8 mouse cellular contexts compared by ENCODE assay signal in genomic region chr7:128460131-128460864, GRCm38 (mm10). TPM values are rescaled to one million over a fixed set of nuclear protein-coding genes. Genes with fewer than 3 reads are reported as not detected.
DNase-seq lines count a peak whose midpoint lies in the region; ATAC-seq and TF ChIP-seq lines count a peak whose summit lies in the region.

No protein-coding gene starts in this region.

- peaks cover 44% of the 10 kb centered on the region for H3K4me1 ChIP-seq in G1E (ENCODE audit: insufficient read depth, low read depth, low read length)
- H3K4me1 ChIP-seq in bone marrow macrophage, adult 2 months (ENCODE audit: control insufficient read depth, insufficient read depth, low read length) = peaks cover 12% of the 10 kb centered on the region
- H3K4me1 ChIP-seq in forebrain, embryonic 12.5 days = peaks cover 27% of the 10 kb centered on the region
- peaks cover 18% of the 10 kb centered on the region for H3K4me1 ChIP-seq in hindbrain, embryonic 12.5 days

- peak overlapping the region; percentile 87 for H3K4me2 ChIP-seq in forebrain, embryonic 12.5 days
- H3K4me2 ChIP-seq in hindbrain, embryonic 12.5 days (replicated peaks) = peak overlapping the region; percentile 84

- peak overlapping the region; percentile 98 for H3K27ac ChIP-seq in bone marrow macrophage, adult 2 months (ENCODE audit: insufficient read depth, low read depth, low read length)
- peak overlapping the region; percentile 94 for H3K27ac ChIP-seq in forebrain, embryonic 12.5 days
- peak overlapping the region; percentile 95 for H3K27ac ChIP-seq in hindbrain, embryonic 12.5 days

- no peak for TF ChIP-seq POLR2A in bone marrow macrophage, adult 2 months (IDR thresholded peaks at IDR 0.05; ENCODE audit: borderline replicate concordance, low read depth, low read length)

- peaks cover 16% of the 10 kb centered on the region for H3K36me3 ChIP-seq in G1E (replicated peaks)
- no peaks in the 10 kb centered on the region for H3K36me3 ChIP-seq in forebrain, embryonic 12.5 days (replicated peaks)
- no peaks in the 10 kb centered on the region for H3K36me3 ChIP-seq in hindbrain, embryonic 12.5 days

- no peaks in the 10 kb centered on the region for H3K27me3 ChIP-seq in G1E (ENCODE audit: insufficient read depth, low read length)
- no peaks in the 10 kb centered on the region for H3K27me3 ChIP-seq in forebrain, embryonic 12.5 days
- no peaks in the 10 kb centered on the region for H3K27me3 ChIP-seq in hindbrain, embryonic 12.5 days

- no peak for TF ChIP-seq CTCF in G1E (IDR thresholded peaks at IDR 0.05; ENCODE audit: low read depth, low read length)
- no peak for TF ChIP-seq CTCF in bone marrow macrophage, adult 2 months (IDR thresholded peaks at IDR 0.05; ENCODE audit: low read depth, low read length)

- ATAC-seq in G1E (ENCODE audit: extremely low read depth, insufficient number of reproducible peaks, low FRiP score, poor library complexity, severe bottlenecking) = no peak
- ATAC-seq in forebrain, embryonic 12.5 days (ENCODE audit: low FRiP score) = no peak; the same call in 1 of the 2 replicates
- ATAC-seq in hindbrain, embryonic 12.5 days (ENCODE audit: low FRiP score) = no peak
- ATAC-seq in monocyte, adult 5-6 weeks (replicated peaks; ENCODE audit: insufficient number of reproducible peaks, low FRiP score, low TSS enrichment, poor library complexity, severe bottlenecking) = no peak

- H3K4me3 ChIP-seq in G1E (ENCODE audit: low read depth, low read length) = peak overlapping the region; percentile 93
- H3K4me3 ChIP-seq in bone marrow macrophage, adult 2 months (ENCODE audit: insufficient read depth, low read length) = peak overlapping the region; percentile 96
- H3K4me3 ChIP-seq in forebrain, embryonic 12.5 days (replicated peaks) = peak overlapping the region; percentile 93
- H3K4me3 ChIP-seq in hindbrain, embryonic 12.5 days = peak overlapping the region; percentile 91

- DNase-seq in G1E (ENCODE audit: low spot score) = peak; percentile 32
- peak; percentile 33 to 40 for DNase-seq in layer of hippocampus, postnatal 36 days
- peak; percentile 21 for DNase-seq in lung, postnatal 36 days
- peak; percentile 10 for DNase-seq in skeletal muscle tissue, adult 2 months (ENCODE audit: low read depth, low spot score)

- under 1% methylated on average over 36 of the region's 36 CpGs for WGBS in forebrain, embryonic 12.5 days
- WGBS in hindbrain, embryonic 12.5 days = under 1% methylated on average over 36 of the region's 36 CpGs

- no peaks in the 10 kb centered on the region for H3K9me3 ChIP-seq in G1E (replicated peaks)
- no peaks in the 10 kb centered on the region for H3K9me3 ChIP-seq in forebrain, embryonic 12.5 days
- no peaks in the 10 kb centered on the region for H3K9me3 ChIP-seq in hindbrain, embryonic 12.5 days (replicated peaks)

- H3K9ac ChIP-seq in forebrain, embryonic 12.5 days = peak overlapping the region; percentile 94
- H3K9ac ChIP-seq in hindbrain, embryonic 12.5 days = peak overlapping the region; percentile 93

RNA-seq across cellular contexts. Expression of gene Tial1, which starts 1.2 kb away (rescaled TPM):
- total RNA-seq in G1E (2014; fragmentation: Nextera tagmentation) = 139 and 151 TPM in 2 replicates
- 48.2 and 59.7 TPM in 2 replicates for total RNA-seq in G1E (2017)
- 51.5 and 70.7 TPM in 2 replicates for polyA plus RNA-seq in G1E (2012)
- polyA plus RNA-seq in bone marrow macrophage, adult 2 months (2012; ENCODE audit: insufficient read depth, insufficient read length, missing spikeins) = 138 and 176 TPM in 2 replicates
- 39.5 and 39.9 TPM in 2 replicates for polyA plus RNA-seq in forebrain, embryonic 12.5 days (2016; fragmentation: Nextera tagmentation; extraction: Ambion mirVana)
- polyA plus RNA-seq in hindbrain, embryonic 12.5 days (2016; fragmentation: Nextera tagmentation; extraction: Ambion mirVana) = 35.3 and 38.3 TPM in 2 replicates
- 100 to 1,000 TPM; 116 to 124 TPM for total RNA-seq in layer of hippocampus, postnatal 36 days (2021)
- 63.4 to 120 TPM (median 63.6 TPM) in 3 replicates for total RNA-seq in monocyte, adult 5-6 weeks (2017)

RNA-seq across cellular contexts. Expression of gene Rgs10, which starts 41.7 kb away (rescaled TPM):
- 156 and 172 TPM in 2 replicates for total RNA-seq in G1E (2014; fragmentation: Nextera tagmentation)
- 121 and 126 TPM in 2 replicates for total RNA-seq in G1E (2017)
- polyA plus RNA-seq in G1E (2012) = 133 and 183 TPM in 2 replicates
- 731 and 826 TPM in 2 replicates for polyA plus RNA-seq in bone marrow macrophage, adult 2 months (2012; ENCODE audit: insufficient read depth, insufficient read length, missing spikeins)
- polyA plus RNA-seq in forebrain, embryonic 12.5 days (2016; fragmentation: Nextera tagmentation; extraction: Ambion mirVana) = 7.4 and 8.0 TPM in 2 replicates
- 13.5 and 16.7 TPM in 2 replicates for polyA plus RNA-seq in hindbrain, embryonic 12.5 days (2016; fragmentation: Nextera tagmentation; extraction: Ambion mirVana)
- total RNA-seq in layer of hippocampus, postnatal 36 days (2021) = 10 to 100 TPM; 44.3 to 47.8 TPM
- total RNA-seq in monocyte, adult 5-6 weeks (2017) = 46.9 to 71.7 TPM (median 48.9 TPM) in 3 replicates
